Mouse (Mus musculus): ENCODE measurements at regions not wholly inside any gene's neighbourhood (a gene's known extent, or its start where the extent isn't known, plus 50 kb on each side); places are given as distances from the start of the nearest gene placed in this dataset.

DNA sequence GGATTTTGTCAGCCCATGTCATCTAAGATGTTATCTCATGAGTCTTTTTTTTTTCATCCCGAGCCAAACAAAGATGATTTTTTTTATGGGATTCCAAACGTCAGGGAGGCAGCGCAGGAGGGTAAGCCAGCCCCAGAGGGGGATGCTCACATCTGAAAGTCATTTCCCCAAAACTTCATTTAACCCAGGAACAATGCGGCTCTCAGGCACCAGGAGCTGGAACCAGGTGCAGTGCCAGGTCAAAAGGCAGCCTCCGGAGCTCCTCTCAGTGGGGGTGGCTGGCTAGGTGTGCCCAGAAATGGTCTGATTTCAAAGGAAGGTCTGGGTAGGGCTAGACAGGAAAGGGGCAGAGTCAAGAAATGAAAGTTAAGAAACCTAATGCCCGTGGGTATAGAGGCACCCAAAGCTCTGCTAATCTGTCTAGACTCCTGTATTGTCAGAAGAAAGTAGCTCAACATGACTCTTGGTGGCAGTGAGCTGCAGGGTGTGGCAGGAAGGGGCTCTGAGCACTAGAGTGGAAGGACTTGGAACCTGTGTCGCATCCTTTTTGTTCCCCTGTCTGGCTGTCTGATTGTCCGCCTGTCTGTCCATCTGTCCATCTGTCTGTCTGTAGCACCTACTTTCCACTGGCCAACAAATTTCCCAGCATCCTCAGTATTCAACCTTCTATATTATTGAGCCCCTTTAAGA, 175.3 kb upstream of the Klf12 start:
- H3K9me3 ChIP-seq (ENCODE audit: low read depth, low read length): no peaks in the 10 kb centered on the region
- TF ChIP-seq CTCF (IDR thresholded peaks at IDR 0.05; ENCODE audit: low read depth): no peak
- H3K4me1 ChIP-seq (ENCODE audit: insufficient read depth): peaks cover 20% of the 10 kb centered on the region
- WGBS: 29% methylated on average over 8 of the region's 8 CpGs
- H3K4me3 ChIP-seq (ENCODE audit: low read depth, low read length): no peak overlapping the region
- no peak for DNase-seq
- no peaks in the 10 kb centered on the region for H3K27me3 ChIP-seq (ENCODE audit: insufficient read depth, low read length)
- H3K36me3 ChIP-seq (ENCODE audit: insufficient read depth): no peaks in the 10 kb centered on the region
- peak overlapping the region; percentile 38; the same call in 1 of the 2 replicates for H3K4me2 ChIP-seq
- ATAC-seq (ENCODE audit: insufficient read depth): 0 out of 2 replicates have a peak, but pooled peaks have one; percentile 10
- no peak overlapping the region for H3K27ac ChIP-seq (ENCODE audit: low read depth)
- H3K9ac ChIP-seq: no peak overlapping the region

DNA sequence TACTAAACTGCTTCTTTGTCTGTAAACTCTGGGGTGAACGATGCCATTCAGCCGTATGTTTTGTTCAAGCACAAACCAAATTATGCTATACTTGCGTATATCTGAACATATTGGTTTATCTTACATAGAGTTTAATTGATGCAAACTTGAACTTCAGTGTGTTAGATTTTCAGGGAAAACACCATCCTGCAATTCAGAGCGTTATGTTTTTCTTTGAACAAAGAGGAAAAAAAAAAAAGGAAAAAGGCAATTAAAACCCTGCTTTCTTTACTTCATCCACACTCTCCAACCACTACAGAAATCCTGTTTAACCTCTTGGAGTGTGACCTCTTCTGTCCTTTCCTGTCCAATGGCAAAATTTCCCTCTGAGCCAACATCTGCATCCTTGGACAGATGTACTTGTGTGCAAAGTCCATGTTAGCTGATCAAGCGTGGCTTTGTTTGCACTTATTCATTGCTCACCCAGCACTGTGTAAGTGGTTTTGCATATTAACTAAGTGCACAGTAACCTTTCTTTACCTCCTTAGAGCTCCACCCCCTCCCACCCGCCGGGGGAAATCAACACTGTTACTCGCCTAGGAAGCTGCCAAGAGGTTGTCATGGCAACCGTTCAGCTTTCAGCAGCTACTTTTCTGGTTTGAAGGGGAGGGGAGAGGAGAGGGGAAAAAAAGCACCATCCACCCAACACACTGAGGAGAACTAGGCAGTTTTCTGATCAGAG, 174.4 kb upstream of the Klf12 start:
- H3K27ac ChIP-seq (ENCODE audit: low read depth): no peak overlapping the region
- peak; percentile 88 for ATAC-seq (ENCODE audit: insufficient read depth)

DNA sequence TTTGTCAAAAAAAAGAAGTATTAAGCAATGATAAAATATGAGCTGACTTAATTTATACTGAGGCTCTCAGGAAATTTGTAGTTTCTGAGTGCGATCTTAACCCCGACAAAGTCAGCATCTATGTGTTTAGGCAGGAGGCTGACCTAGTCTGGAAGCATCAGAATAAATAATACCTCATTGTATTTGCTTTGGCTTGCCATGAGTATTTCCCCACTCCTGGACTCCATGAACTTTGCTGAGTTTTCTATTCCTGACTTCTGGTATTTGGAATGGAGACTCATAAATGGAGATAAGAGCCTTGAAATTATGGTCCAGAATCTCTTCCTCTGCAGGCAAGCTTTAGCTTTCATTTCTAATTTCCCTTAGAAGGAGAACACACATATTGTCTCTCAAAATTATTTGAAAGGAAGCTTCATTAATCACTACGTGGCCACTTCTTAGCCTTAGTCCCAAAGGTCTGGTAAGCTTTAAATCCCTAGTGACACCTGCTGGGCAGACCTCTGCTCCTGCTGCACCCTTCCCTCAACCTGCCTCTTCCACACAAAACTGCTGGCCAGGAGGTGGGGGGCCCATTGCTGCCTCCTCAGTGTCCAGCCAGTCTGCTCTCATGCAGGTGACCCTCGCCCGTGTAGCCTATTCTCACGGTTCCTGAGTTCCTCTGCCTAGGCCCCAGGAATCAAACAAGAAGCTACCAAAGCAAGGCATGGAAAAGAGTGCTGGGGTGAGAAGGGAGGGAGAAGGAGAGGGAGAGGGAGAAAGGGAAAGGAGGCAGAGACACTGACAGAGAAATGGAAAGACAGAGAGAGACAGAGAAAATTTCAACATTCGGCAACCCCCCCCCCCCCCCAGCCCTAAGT, 173.6 kb upstream of the Klf12 start:
- H3K9ac ChIP-seq: no peak overlapping the region
- peak overlapping the region; percentile 37; the same call in 1 of the 2 replicates for H3K27ac ChIP-seq (ENCODE audit: low read depth)
- DNase-seq: peak; percentile 33
- H3K9me3 ChIP-seq (ENCODE audit: low read depth, low read length): no peaks in the 10 kb centered on the region
- no peak overlapping the region for H3K4me2 ChIP-seq
- no peaks in the 10 kb centered on the region for H3K27me3 ChIP-seq (ENCODE audit: insufficient read depth, low read length)
- peaks cover 20% of the 10 kb centered on the region for H3K4me1 ChIP-seq (ENCODE audit: insufficient read depth)
- no peak overlapping the region for H3K4me3 ChIP-seq (ENCODE audit: low read depth, low read length)
- 44% methylated on average over 7 of the region's 7 CpGs for WGBS
- no peak for ATAC-seq (ENCODE audit: insufficient read depth)
- H3K36me3 ChIP-seq (ENCODE audit: insufficient read depth): no peaks in the 10 kb centered on the region
- TF ChIP-seq CTCF (IDR thresholded peaks at IDR 0.05; ENCODE audit: low read depth): peak; percentile 50

More for the DNA sequence above, 174.4 kb upstream of the Klf12 start:
- no peak for TF ChIP-seq CTCF (IDR thresholded peaks at IDR 0.05; ENCODE audit: low read depth)
- Histone ChIP-seq H3K4me2 (peak overlapping the region; percentile 38), H3K9ac (no peak overlapping the region), H3K4me3 (ENCODE audit: low read depth, low read length) (no peak overlapping the region), H3K9me3 (ENCODE audit: low read depth, low read length) (no peaks in the 10 kb centered on the region), H3K27me3 (ENCODE audit: insufficient read depth, low read length) (no peaks in the 10 kb centered on the region), H3K4me1 (ENCODE audit: insufficient read depth) (peaks cover 20% of the 10 kb centered on the region), H3K36me3 (ENCODE audit: insufficient read depth) (no peaks in the 10 kb centered on the region)
- 16% methylated on average over 9 of the region's 9 CpGs for WGBS
- peak; percentile 94 for DNase-seq

DNA sequence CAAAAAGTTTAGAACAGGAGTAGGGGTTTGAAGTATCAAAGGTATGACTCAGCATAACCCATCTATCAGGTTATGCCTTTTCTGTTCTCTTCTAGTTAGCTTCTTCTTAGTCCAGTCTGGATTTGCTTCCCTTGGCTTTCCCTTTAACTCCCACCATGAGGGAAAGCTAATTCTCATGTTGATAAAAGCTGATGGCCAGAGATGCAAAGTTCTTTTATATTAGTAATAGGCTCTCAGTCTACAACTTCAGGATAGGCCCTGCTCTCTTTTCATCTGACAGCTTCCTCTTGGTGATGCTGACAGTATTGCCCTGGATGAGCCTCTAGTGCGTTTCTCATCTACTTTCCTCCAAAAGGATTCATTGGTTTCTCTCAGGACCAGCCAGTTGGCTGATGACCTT, 161.7 kb upstream of the Klf12 start:
- Histone ChIP-seq H3K4me3 (ENCODE audit: low read depth, low read length) (no peak overlapping the region), H3K4me2 (no peak overlapping the region), H3K9ac (no peak overlapping the region), H3K9me3 (ENCODE audit: low read depth, low read length) (no peaks in the 10 kb centered on the region), H3K27me3 (ENCODE audit: insufficient read depth, low read length) (no peaks in the 10 kb centered on the region), H3K4me1 (ENCODE audit: insufficient read depth) (no peaks in the 10 kb centered on the region; the same call in 1 of the 2 replicates), H3K36me3 (ENCODE audit: insufficient read depth) (no peaks in the 10 kb centered on the region), H3K27ac (ENCODE audit: low read depth) (no peak overlapping the region)
- no peak for TF ChIP-seq CTCF (IDR thresholded peaks at IDR 0.05; ENCODE audit: low read depth)
- DNase-seq (no peak), ATAC-seq (ENCODE audit: insufficient read depth) (no peak)
- 93% methylated on average over 1 of the region's 1 CpGs for WGBS

DNA sequence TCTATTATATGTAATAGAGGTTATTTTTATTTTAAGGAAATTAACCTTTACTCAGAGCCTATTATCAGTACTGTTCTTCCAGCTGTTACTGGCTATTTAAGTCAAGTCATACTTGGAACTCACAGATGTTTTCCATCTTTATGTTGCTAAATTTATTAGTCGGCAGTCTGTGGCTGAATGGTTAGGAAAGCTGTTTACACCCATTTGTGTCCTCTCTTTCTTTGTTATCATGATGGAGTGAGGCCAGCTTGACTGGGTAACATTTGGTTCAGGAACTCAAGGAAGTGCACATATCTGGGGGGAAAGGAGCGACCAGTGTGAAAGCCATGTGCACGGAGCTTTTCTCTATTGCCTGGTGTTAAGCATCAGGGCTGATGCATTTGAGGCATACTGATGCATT, 160.4 kb upstream of the Klf12 start:
- H3K27ac ChIP-seq (ENCODE audit: low read depth): no peak overlapping the region
- ATAC-seq (ENCODE audit: insufficient read depth) (peak; percentile 86), DNase-seq (peak; percentile 72)
- no peak overlapping the region for H3K4me2 ChIP-seq
- H3K36me3 ChIP-seq (ENCODE audit: insufficient read depth): no peaks in the 10 kb centered on the region
- H3K9me3 ChIP-seq (ENCODE audit: low read depth, low read length): no peaks in the 10 kb centered on the region
- H3K4me1 ChIP-seq (ENCODE audit: insufficient read depth): no peaks in the 10 kb centered on the region
- no peaks in the 10 kb centered on the region for H3K27me3 ChIP-seq (ENCODE audit: insufficient read depth, low read length)
- no peak for TF ChIP-seq CTCF (IDR thresholded peaks at IDR 0.05; ENCODE audit: low read depth)
- 36% methylated on average over 3 of the region's 3 CpGs for WGBS
- H3K4me3 ChIP-seq (ENCODE audit: low read depth, low read length): no peak overlapping the region
- H3K9ac ChIP-seq: no peak overlapping the region

DNA sequence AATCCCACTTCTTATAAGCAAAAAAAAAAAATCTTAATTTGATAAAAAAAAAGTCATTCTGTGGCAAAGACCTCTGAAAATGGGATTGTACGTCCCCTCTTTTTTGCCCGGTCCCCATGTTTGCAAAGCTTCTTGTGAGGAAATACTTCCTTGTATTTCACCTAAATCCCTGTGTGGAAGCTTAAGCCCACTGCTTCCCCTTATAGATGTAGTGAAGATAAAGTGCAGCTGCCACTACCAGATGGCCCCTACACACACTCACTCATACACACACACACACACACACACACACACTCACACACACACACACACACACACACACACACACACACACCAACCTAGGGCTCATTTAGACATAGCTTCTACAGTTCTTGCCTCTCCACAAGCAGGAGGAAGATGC, 159.6 kb upstream of the Klf12 start:
- H3K9ac ChIP-seq: no peak overlapping the region
- no peaks in the 10 kb centered on the region for H3K36me3 ChIP-seq (ENCODE audit: insufficient read depth)
- DNase-seq (no peak), ATAC-seq (ENCODE audit: insufficient read depth) (no peak; the same call in 1 of the 2 replicates)
- H3K27ac ChIP-seq (ENCODE audit: low read depth): no peak overlapping the region
- no peak overlapping the region for H3K4me2 ChIP-seq
- H3K27me3 ChIP-seq (ENCODE audit: insufficient read depth, low read length): no peaks in the 10 kb centered on the region
- H3K9me3 ChIP-seq (ENCODE audit: low read depth, low read length): no peaks in the 10 kb centered on the region
- 44% methylated on average over 2 of the region's 2 CpGs for WGBS
- TF ChIP-seq CTCF (IDR thresholded peaks at IDR 0.05; ENCODE audit: low read depth): no peak
- no peak overlapping the region for H3K4me3 ChIP-seq (ENCODE audit: low read depth, low read length)
- no peaks in the 10 kb centered on the region for H3K4me1 ChIP-seq (ENCODE audit: insufficient read depth)

DNA sequence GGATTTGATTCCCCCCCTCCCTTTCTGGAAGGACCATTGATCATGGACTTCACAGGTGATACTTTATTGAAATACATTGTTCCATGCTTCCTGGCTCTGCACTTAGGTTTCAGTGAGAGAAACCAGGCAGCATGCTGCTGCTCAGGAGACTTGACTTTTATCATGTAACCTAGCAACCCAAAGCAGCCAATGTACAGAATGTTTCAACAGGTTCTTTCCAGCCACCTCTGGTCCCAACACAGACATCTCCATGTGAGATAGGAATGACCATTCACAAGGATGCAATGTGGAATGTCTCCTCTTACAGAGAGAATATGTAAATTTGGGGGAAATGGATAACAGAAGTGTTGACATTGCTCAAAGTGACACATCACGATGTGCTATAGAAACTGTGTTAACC, 153.1 kb upstream of the Klf12 start:
- Histone ChIP-seq H3K4me1 (ENCODE audit: insufficient read depth) (no peaks in the 10 kb centered on the region), H3K27me3 (ENCODE audit: insufficient read depth, low read length) (no peaks in the 10 kb centered on the region), H3K9ac (no peak overlapping the region), H3K9me3 (ENCODE audit: low read depth, low read length) (no peaks in the 10 kb centered on the region), H3K4me3 (ENCODE audit: low read depth, low read length) (no peak overlapping the region), H3K27ac (ENCODE audit: low read depth) (no peak overlapping the region), H3K4me2 (no peak overlapping the region), H3K36me3 (ENCODE audit: insufficient read depth) (no peaks in the 10 kb centered on the region)
- no peak for ATAC-seq (ENCODE audit: insufficient read depth)
- no peak for DNase-seq
- no peak for TF ChIP-seq CTCF (IDR thresholded peaks at IDR 0.05; ENCODE audit: low read depth)
- 55% methylated on average over 1 of the region's 1 CpGs for WGBS

Measured in lung, embryonic 14.5 days (tissue).